Mouse (Mus musculus) neural tube, embryonic 15.5 days (tissue): ENCODE measurements around the gene Slc12a7. TPM values are rescaled to one million over a fixed set of nuclear protein-coding genes. Genes with fewer than 3 reads are reported as not detected.
A peak's percentile ranks its signal among the peaks of the same experiment; 100 is the strongest.

Experiments used
- ATAC-seq: fragments of 200-750 bp; cut with Nextera tagmentation; 2 replicates; pipeline ENCODE4 v1.8.0; 2017; ENCODE audit warnings: mild to moderate bottlenecking, moderate TSS enrichment, moderate library complexity; ENCODE audit not compliant: low FRiP score
- H3K27ac ChIP-seq: fragments of 300-500 bp; sonication (generic); replicated peaks from 2 replicates; pipeline ENCODE4 v1.5.1; 2015; ENCODE audit warnings: mild to moderate bottlenecking, inconsistent platforms
- H3K27me3 ChIP-seq: fragments of 300-500 bp; sonication (generic); replicated peaks from 2 replicates; pipeline ENCODE4 v1.6.1; 2015; ENCODE audit warnings: inconsistent platforms
- H3K36me3 ChIP-seq: fragments of 300-500 bp; sonication (generic); 2 replicates; pipeline ENCODE4 v1.6.1; 2015; ENCODE audit warnings: inconsistent platforms
- H3K4me1 ChIP-seq: fragments of 300-500 bp; sonication (generic); 2 replicates; pipeline ENCODE4 v1.6.1; 2015; ENCODE audit warnings: inconsistent platforms
- H3K4me2 ChIP-seq: fragments of 300-500 bp; sonication (generic); 2 replicates; pipeline ENCODE4 v1.6.1; 2015; ENCODE audit warnings: inconsistent platforms, mild to moderate bottlenecking, moderate library complexity
- H3K4me3 ChIP-seq: fragments of 300-500 bp; sonication (generic); replicated peaks from 2 replicates; pipeline ENCODE4 v1.5.1; 2015; ENCODE audit warnings: mild to moderate bottlenecking, inconsistent platforms
- H3K9ac ChIP-seq: fragments of 300-500 bp; sonication (generic); replicated peaks from 2 replicates; pipeline ENCODE4 v1.6.1; 2015; ENCODE audit warnings: mild to moderate bottlenecking, inconsistent platforms
- H3K9me3 ChIP-seq: fragments of 300-500 bp; sonication (generic); replicated peaks from 2 replicates; pipeline ENCODE4 v1.6.1; 2016; ENCODE audit warnings: inconsistent platforms
- WGBS: fragments of 180-500 bp; shearing (Covaris S2); methylation state at CpG from one replicate; pipeline ENCODE4 v1.1.7; 2015; ENCODE audit warnings: mixed read lengths; 5-methylcytosine and 5-hydroxymethylcytosine counted together
- polyA plus RNA-seq: library from polyadenylated mRNA; unstranded; fragments of >200 nt; fragmentation: Nextera tagmentation; extraction: Ambion mirVana; gene quantifications from 2 replicates; pipeline ENCODE4 v1.2.1, GENCODE M21; 2015

Slc12a7 gene
- 7.4 and 10.2 TPM in 2 replicates for polyA plus RNA-seq

DNA sequence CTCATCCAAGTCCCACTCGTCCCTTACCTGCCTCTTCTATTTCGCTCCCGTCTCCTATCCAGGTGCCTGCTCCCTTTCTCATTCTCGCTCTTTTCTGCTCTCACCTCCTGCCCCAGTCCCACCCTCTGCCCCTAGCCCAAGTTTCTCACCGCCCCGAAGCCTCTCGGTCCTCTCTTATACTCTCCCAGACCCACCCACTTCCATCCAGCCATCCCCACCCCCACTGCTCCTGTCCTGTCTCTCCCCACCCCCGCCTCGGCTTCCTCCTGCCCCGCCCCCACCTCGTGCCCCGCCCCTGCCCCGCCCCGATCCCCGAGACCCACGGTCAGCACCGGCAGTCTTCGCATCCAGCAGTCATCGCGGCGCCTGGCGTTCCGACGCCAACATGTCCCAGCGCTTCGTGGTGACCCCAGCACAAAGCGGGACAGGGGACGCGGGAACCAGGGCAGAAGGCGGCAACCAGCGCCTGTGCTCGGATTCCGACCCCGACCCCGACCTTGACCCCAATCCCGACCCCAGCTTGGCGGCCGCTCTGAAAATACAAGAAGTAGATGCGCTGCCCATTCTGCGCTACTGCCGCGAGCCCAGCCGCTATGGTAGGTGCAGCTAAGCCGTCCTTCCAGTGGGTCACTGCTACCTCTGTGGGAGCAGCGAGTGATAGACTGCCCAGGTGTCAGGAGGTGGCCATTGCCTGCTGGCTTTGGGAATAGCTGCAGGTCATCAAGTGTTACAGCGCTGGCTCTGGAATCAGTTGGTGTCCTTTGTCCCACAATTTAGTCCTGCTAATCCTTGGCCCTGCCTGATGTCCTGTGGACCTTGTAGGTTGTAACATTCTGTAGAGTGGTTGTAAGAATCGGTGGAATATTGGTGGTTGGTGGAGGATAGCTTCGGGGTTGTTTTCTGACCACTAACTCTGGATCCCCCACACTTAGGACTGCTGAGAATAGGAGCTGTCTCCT, at the start of gene Slc12a7:
Gene Slc12a7, plus strand, starts transcription at position 353 of the 959 bp plus-strand sequence.
- Histone ChIP-seq H3K27me3 (peaks cover 22% of the 10 kb centered on the region), H3K27ac (no peak within 1 kb of the TSS), H3K9ac (peak within 1 kb of the TSS; percentile 36), H3K4me3 (peak within 1 kb of the TSS; percentile 41), H3K9me3 (no peaks in the 10 kb centered on the region), H3K4me1 (peaks cover 10% of the 10 kb centered on the region), H3K36me3 (no peaks in the 10 kb centered on the region), H3K4me2 (peak within 1 kb of the TSS; percentile 83)
- WGBS, result 4% methylated on average over 43 of the region's 48 CpGs
- ATAC-seq, result peak; percentile 66; the same call in 1 of the 2 replicates

- Histone ChIP-seq H3K4me2 (no peak overlapping the region), H3K4me3 (no peak overlapping the region), H3K4me1 (no peaks in the 10 kb centered on the region), H3K36me3 (no peaks in the 10 kb centered on the region), H3K9ac (no peak overlapping the region), H3K9me3 (no peaks in the 10 kb centered on the region), H3K27ac (no peak overlapping the region), H3K27me3 (no peaks in the 10 kb centered on the region)
- no peak for ATAC-seq
- WGBS, result 90% methylated on average over 11 of the region's 11 CpGs
These were observed 49.2 kb upstream of the Slc12a7 start for GRCm38 (mm10) chr13:73683682-73684081.

- no peaks in the 10 kb centered on the region for H3K4me1 ChIP-seq
- no peak overlapping the region for H3K4me3 ChIP-seq
- H3K27me3 ChIP-seq, result no peaks in the 10 kb centered on the region
- ATAC-seq, result no peak
- no peak overlapping the region for H3K4me2 ChIP-seq
- WGBS, result 87% methylated on average over 1 of the region's 1 CpGs
- no peak overlapping the region for H3K27ac ChIP-seq
- H3K9me3 ChIP-seq, result no peaks in the 10 kb centered on the region
- no peaks in the 10 kb centered on the region for H3K36me3 ChIP-seq
- no peak overlapping the region for H3K9ac ChIP-seq
These were observed 48.5 kb upstream of the Slc12a7 start for GRCm38 (mm10) chr13:73684412-73684811.

DNA sequence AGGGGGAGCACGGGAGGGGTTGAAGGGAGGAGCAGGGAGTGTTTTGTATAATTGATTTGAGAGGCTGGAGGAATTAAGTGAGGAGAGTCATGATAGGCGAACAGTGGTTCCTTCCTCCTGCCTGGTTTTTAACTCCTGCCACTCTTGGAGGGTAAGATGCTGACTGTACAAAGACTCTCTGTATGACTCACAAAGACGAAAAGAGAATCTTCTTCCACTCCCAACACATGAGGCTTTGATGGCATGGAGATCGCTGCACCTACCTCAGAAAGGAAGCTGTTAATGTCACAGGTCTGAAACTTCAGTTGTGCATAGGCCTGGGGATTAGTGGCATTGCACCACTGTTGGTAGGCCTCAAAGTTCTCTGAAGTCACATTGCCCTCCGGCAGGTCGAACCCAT, 47.4 kb upstream of the Slc12a7 start:
- 87% methylated on average over 6 of the region's 6 CpGs for WGBS
- no peaks in the 10 kb centered on the region for H3K4me1 ChIP-seq
- H3K4me2 ChIP-seq, result no peak overlapping the region
- no peaks in the 10 kb centered on the region for H3K36me3 ChIP-seq
- H3K9me3 ChIP-seq, result no peaks in the 10 kb centered on the region
- H3K27me3 ChIP-seq, result no peaks in the 10 kb centered on the region
- H3K4me3 ChIP-seq, result no peak overlapping the region
- no peak overlapping the region for H3K9ac ChIP-seq
- no peak for ATAC-seq
- H3K27ac ChIP-seq, result no peak overlapping the region

- Histone ChIP-seq H3K9ac (no peak overlapping the region), H3K9me3 (no peaks in the 10 kb centered on the region), H3K27me3 (no peaks in the 10 kb centered on the region), H3K4me2 (no peak overlapping the region), H3K27ac (no peak overlapping the region), H3K4me3 (no peak overlapping the region), H3K36me3 (no peaks in the 10 kb centered on the region), H3K4me1 (no peaks in the 10 kb centered on the region)
- WGBS, result 72% methylated on average over 3 of the region's 3 CpGs
- ATAC-seq, result no peak
These were observed 45.3 kb upstream of the Slc12a7 start for GRCm38 (mm10) chr13:73687601-73688000.

DNA sequence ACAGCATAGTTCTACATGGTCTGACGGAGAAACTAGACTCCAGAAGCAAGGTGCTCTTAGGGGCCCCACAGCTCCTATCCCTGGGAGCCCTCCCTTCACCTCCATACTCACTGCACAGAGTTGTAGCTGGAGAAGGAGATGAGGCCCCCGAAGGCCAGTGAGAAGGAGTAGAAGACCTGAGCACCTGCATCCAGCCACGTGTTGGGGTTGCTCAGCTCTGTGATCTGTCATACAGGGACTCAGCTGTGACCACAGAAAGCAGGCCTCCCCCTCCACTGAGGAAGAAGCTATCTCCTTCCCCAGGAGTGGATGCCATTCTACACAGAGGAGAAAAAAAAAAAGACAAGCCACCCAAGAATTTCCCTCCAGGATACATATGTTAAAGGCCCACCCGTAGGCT, 44.0 kb upstream of the Slc12a7 start:
- Histone ChIP-seq H3K9me3 (no peaks in the 10 kb centered on the region), H3K4me2 (no peak overlapping the region), H3K4me1 (no peaks in the 10 kb centered on the region), H3K36me3 (no peaks in the 10 kb centered on the region), H3K27ac (no peak overlapping the region), H3K4me3 (no peak overlapping the region), H3K9ac (no peak overlapping the region), H3K27me3 (no peaks in the 10 kb centered on the region)
- WGBS, result 84% methylated on average over 4 of the region's 4 CpGs
- no peak for ATAC-seq

DNA sequence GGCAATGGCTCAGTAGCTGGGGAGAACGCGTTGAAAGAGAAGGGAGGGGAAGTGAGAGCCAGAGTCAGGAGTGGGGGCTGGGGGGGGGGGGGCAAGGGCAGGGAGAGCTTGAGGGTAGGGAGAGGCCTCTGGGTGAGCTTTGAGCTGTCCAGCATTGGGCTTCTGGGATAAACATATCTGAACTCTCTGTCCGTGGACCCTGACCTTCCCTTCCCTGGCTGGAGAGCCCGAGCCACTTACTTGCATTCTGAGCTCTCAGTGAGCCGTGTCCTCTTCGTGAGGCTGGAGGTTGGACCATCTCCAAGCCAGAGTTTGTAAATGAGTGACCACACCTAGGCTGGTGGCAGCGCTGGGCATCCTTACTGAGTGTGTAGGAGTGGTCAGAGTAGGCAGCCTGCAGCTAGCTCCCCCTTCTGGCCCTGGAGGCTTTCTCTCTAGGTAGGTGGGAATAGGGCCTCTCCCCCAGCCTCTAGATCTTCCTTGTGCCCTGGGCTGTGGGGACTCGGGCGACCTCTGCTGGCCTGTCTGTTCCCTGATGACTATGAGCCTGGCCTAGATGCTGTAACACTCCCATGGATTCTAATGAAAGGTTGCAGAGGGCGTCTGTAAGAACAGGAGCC, 40.5 kb upstream of the Slc12a7 start:
- Histone ChIP-seq H3K27me3 (no peaks in the 10 kb centered on the region), H3K4me2 (no peak overlapping the region), H3K36me3 (no peaks in the 10 kb centered on the region), H3K9ac (no peak overlapping the region), H3K4me1 (no peaks in the 10 kb centered on the region), H3K9me3 (no peaks in the 10 kb centered on the region), H3K4me3 (no peak overlapping the region), H3K27ac (no peak overlapping the region)
- ATAC-seq, result no peak; the same call in 1 of the 2 replicates
- 30% methylated on average over 10 of the region's 10 CpGs for WGBS

DNA sequence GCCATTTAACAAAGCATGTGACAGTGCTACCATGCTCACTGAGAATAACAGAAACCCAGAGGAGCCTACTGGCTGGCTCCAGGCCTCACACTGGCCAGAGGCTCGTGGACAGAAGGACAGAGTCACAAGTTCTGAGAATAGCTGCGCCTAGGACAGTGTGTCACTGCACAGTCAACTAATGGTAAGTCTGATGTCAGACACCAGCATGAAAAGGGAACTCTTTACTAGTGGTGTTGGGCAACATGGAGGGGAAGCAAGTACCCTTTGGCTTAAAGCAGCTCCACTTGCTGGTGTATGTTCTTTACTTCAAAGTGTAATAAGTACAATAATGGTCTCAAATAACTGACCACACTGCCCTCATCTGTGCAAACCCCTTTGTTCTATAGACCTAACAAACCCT, 39.6 kb upstream of the Slc12a7 start:
- no peaks in the 10 kb centered on the region for H3K36me3 ChIP-seq
- no peaks in the 10 kb centered on the region for H3K27me3 ChIP-seq
- no peak overlapping the region for H3K4me2 ChIP-seq
- ATAC-seq, result no peak
- 78% methylated on average over 2 of the region's 2 CpGs for WGBS
- H3K4me3 ChIP-seq, result no peak overlapping the region
- no peak overlapping the region for H3K9ac ChIP-seq
- H3K27ac ChIP-seq, result no peak overlapping the region
- no peaks in the 10 kb centered on the region for H3K4me1 ChIP-seq
- no peaks in the 10 kb centered on the region for H3K9me3 ChIP-seq

- WGBS, result 90% methylated on average over 1 of the region's 1 CpGs
- Histone ChIP-seq H3K9me3 (no peaks in the 10 kb centered on the region), H3K27me3 (no peaks in the 10 kb centered on the region), H3K4me3 (no peak overlapping the region), H3K36me3 (no peaks in the 10 kb centered on the region), H3K9ac (no peak overlapping the region), H3K27ac (no peak overlapping the region), H3K4me1 (no peaks in the 10 kb centered on the region), H3K4me2 (no peak overlapping the region)
- no peak for ATAC-seq
These were observed 37.9 kb upstream of the Slc12a7 start for GRCm38 (mm10) chr13:73694972-73695371.

- Histone ChIP-seq H3K9me3 (no peaks in the 10 kb centered on the region), H3K27ac (no peak overlapping the region), H3K4me3 (no peak overlapping the region), H3K4me1 (no peaks in the 10 kb centered on the region), H3K4me2 (no peak overlapping the region), H3K36me3 (no peaks in the 10 kb centered on the region), H3K27me3 (no peaks in the 10 kb centered on the region), H3K9ac (no peak overlapping the region)
- WGBS, result 84% methylated on average over 3 of the region's 3 CpGs
- no peak for ATAC-seq
These were observed 36.4 kb upstream of the Slc12a7 start for GRCm38 (mm10) chr13:73696529-73696928.

DNA sequence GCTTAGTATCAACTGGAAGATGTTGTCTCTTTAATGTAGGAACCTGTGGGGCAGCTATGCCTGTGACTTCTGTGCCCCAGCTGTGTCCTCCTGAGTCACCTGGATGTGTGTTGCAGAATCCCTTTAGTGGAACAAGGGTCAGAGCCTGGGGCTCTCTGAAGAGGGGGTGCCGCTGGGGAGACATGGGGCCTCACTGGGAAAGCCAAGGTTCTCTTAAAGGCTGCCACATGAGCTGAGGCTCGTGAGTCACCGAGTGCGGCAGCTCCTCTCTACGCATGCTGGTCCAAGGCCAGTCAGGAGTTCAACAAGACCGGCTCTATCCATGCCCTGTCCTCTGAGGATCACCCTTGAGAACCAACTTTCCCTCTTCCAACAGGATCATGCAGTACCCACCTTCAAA, 33.2 kb upstream of the Slc12a7 start:
- no peak for ATAC-seq
- Histone ChIP-seq H3K9me3 (no peaks in the 10 kb centered on the region), H3K27ac (no peak overlapping the region), H3K4me2 (no peak overlapping the region), H3K9ac (no peak overlapping the region), H3K36me3 (no peaks in the 10 kb centered on the region), H3K4me3 (no peak overlapping the region), H3K4me1 (no peaks in the 10 kb centered on the region), H3K27me3 (no peaks in the 10 kb centered on the region)
- WGBS, result 90% methylated on average over 6 of the region's 6 CpGs

GRCm38 (mm10) chr13:73700554-73700953, 32.3 kb upstream of the Slc12a7 start:
- 93% methylated on average over 12 of the region's 12 CpGs for WGBS
- no peak overlapping the region for H3K9ac ChIP-seq
- H3K9me3 ChIP-seq, result no peaks in the 10 kb centered on the region
- no peaks in the 10 kb centered on the region for H3K27me3 ChIP-seq
- no peaks in the 10 kb centered on the region for H3K4me1 ChIP-seq
- H3K36me3 ChIP-seq, result no peaks in the 10 kb centered on the region
- ATAC-seq, result no peak
- H3K4me2 ChIP-seq, result no peak overlapping the region
- H3K27ac ChIP-seq, result no peak overlapping the region
- H3K4me3 ChIP-seq, result no peak overlapping the region
